Mouse (Mus musculus): ENCODE measurements around the gene Tead2. TPM values are rescaled to one million over a fixed set of nuclear protein-coding genes. Genes with fewer than 3 reads are reported as not detected.

The Tead2 gene
- polyA plus RNA-seq, 1 experiment = 127 TPM

DNA sequence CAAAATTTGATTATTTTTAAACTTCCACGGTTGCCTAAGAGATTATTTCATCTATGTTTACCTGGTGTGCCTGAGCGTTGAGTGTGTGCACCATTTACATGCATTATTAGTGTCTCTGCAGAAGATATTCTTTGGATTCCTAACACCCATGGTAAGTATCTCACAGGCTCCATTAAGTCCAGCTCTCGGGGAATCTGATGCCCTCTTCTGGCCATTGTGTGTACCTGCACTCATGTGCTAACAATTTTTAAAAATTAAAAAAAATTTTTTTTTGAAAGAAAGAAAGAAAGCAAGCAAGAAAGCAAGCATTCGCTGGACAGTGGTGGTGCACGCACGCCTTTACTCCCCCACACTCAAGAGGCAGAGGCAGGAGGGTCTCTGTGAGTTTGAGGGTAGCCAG, 7.3 kb upstream of the Tead2 start:
- Histone ChIP-seq H3ac (ENCODE audit: control insufficient read depth, insufficient read length, low read depth) (no peak overlapping the region), H3K27me3 (ENCODE audit: control insufficient read depth, insufficient read depth, insufficient read length) (peaks cover 9% of the 10 kb centered on the region), H3K79me3 (ENCODE audit: low read depth) (no peaks in the 10 kb centered on the region), H3K36me3 (ENCODE audit: control insufficient read depth, insufficient read depth) (no peaks in the 10 kb centered on the region), H3K4me3 (ENCODE audit: insufficient read depth, poor library complexity, severe bottlenecking) (no peak overlapping the region), H3K79me2 (ENCODE audit: control insufficient read depth, insufficient read depth) (no peaks in the 10 kb centered on the region)
- TF ChIP-seq MYOG (IDR thresholded peaks at IDR 0.05; ENCODE audit: control insufficient read depth, extremely low read depth, insufficient read length) = no peak
- no peak for TF ChIP-seq MAX (IDR thresholded peaks at IDR 0.05)

DNA sequence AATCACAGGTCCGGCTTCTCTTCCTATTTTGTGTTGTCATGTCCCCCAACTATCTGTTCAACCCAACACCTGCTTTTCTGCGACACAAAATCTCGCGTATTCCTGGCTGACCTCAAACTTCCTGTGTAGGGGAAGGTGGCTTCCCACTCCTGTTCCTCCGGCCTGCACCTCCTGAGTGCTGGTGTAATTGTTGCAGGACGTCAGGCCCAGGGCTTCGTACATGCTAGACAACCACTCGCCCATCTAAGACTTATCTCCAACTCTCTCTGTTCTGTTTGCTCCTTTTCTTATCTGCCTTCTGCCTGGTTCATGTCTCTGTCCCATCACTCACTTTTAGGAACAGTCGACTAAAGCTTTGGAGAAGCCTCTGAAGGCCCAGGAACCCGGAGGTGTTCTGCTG, 4.5 kb upstream of the Tead2 start:
- TF ChIP-seq CTCF (IDR thresholded peaks at IDR 0.05; ENCODE audit: control insufficient read depth, insufficient read depth, insufficient read length) (no peak), USF1 (IDR thresholded peaks at IDR 0.05; ENCODE audit: low read depth) (no peak), MYOD1 (IDR thresholded peaks at IDR 0.05; ENCODE audit: control insufficient read depth, insufficient read length, low read depth) (no peak), FOSL1 (IDR thresholded peaks at IDR 0.05; ENCODE audit: insufficient read depth, low read length, poor library complexity, severe bottlenecking) (no peak), MAX (IDR thresholded peaks at IDR 0.05) (no peak), CEBPB (IDR thresholded peaks at IDR 0.05; ENCODE audit: low read depth) (no peak), MYOG (IDR thresholded peaks at IDR 0.05; ENCODE audit: control insufficient read depth, extremely low read depth, insufficient read length) (no peak)
- H3ac ChIP-seq (ENCODE audit: control insufficient read depth, insufficient read length, low read depth) = no peak overlapping the region
- H3K36me3 ChIP-seq (ENCODE audit: control insufficient read depth, insufficient read depth) = no peaks in the 10 kb centered on the region
- no peak overlapping the region for H3K4me3 ChIP-seq (ENCODE audit: insufficient read depth, poor library complexity, severe bottlenecking)
- H3K79me3 ChIP-seq (ENCODE audit: low read depth) = no peaks in the 10 kb centered on the region
- peaks cover 9% of the 10 kb centered on the region for H3K27me3 ChIP-seq (ENCODE audit: control insufficient read depth, insufficient read depth, insufficient read length)
- H3K79me2 ChIP-seq (ENCODE audit: control insufficient read depth, insufficient read depth) = peaks cover 2% of the 10 kb centered on the region

DNA sequence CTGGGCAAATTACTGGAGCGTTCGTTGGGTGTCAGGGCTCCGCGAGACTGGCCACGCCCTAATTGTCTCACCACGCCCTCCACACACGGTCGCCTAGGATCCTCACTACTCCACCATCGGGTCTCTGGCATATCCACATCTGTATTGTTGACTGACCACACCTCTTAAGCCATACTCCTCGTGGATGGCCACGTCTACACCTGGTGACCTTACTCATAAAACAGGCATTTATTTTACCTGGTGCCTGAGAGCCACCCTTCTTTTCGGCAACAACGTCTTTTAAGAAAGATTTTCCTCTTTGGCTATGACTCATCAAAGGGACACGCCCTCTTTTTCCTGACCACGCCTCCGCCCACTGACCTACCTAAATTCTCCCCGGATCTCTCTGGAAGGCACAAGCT, 3.7 kb upstream of the Tead2 start, which contains the start of gene Dkkl1:
Gene Dkkl1 (minus strand): TSS at position 297 of the 401 bp plus-strand sequence.
- H3K27me3 ChIP-seq (ENCODE audit: control insufficient read depth, insufficient read depth, insufficient read length) = peaks cover 9% of the 10 kb centered on the region
- H3ac ChIP-seq (ENCODE audit: control insufficient read depth, insufficient read length, low read depth) = no peak within 1 kb of the TSS
- no peaks in the 10 kb centered on the region for H3K36me3 ChIP-seq (ENCODE audit: control insufficient read depth, insufficient read depth)
- H3K79me3 ChIP-seq (ENCODE audit: low read depth) = peaks cover 1% of the 10 kb centered on the region
- no peak within 1 kb of the TSS for H3K4me3 ChIP-seq (ENCODE audit: insufficient read depth, poor library complexity, severe bottlenecking)
- H3K79me2 ChIP-seq (ENCODE audit: control insufficient read depth, insufficient read depth) = peaks cover 10% of the 10 kb centered on the region
- no peak for TF ChIP-seq CEBPB (IDR thresholded peaks at IDR 0.05; ENCODE audit: low read depth)
- no peak for TF ChIP-seq FOSL1 (IDR thresholded peaks at IDR 0.05; ENCODE audit: insufficient read depth, low read length, poor library complexity, severe bottlenecking)
- no peak for TF ChIP-seq CTCF (IDR thresholded peaks at IDR 0.05; ENCODE audit: control insufficient read depth, insufficient read depth, insufficient read length)
- TF ChIP-seq USF1 (IDR thresholded peaks at IDR 0.05; ENCODE audit: low read depth) = no peak
- TF ChIP-seq MAX (IDR thresholded peaks at IDR 0.05) = no peak
- no peak for TF ChIP-seq MYOD1 (IDR thresholded peaks at IDR 0.05; ENCODE audit: control insufficient read depth, insufficient read length, low read depth)
- TF ChIP-seq MYOG (IDR thresholded peaks at IDR 0.05; ENCODE audit: control insufficient read depth, extremely low read depth, insufficient read length) = no peak

DNA sequence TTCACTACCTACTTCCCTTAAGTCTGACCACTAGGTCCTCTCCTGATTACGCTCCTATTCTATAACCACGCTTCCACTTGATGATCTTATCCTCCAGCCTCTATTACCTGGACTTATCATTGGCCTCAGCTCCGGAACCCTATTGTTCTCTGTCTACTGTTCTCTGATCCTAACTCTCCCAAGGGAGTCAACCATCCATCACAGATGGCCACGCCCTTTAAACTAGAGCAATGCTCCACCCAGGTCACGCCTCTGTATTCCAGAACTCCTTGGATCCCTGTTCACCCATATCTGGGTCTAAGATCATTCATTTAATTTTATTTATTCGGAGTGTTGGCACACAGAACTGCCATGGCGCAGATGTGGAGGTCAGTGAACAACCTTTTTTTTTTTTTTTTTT, 3.2 kb upstream of the Tead2 start:
- no peak for TF ChIP-seq FOSL1 (IDR thresholded peaks at IDR 0.05; ENCODE audit: insufficient read depth, low read length, poor library complexity, severe bottlenecking)
- TF ChIP-seq USF1 (IDR thresholded peaks at IDR 0.05; ENCODE audit: low read depth) = no peak
- no peak for TF ChIP-seq CEBPB (IDR thresholded peaks at IDR 0.05; ENCODE audit: low read depth)
- no peak for TF ChIP-seq MYOD1 (IDR thresholded peaks at IDR 0.05; ENCODE audit: control insufficient read depth, insufficient read length, low read depth)
- TF ChIP-seq MAX (IDR thresholded peaks at IDR 0.05) = no peak
- TF ChIP-seq MYOG (IDR thresholded peaks at IDR 0.05; ENCODE audit: control insufficient read depth, extremely low read depth, insufficient read length) = no peak
- no peak for TF ChIP-seq CTCF (IDR thresholded peaks at IDR 0.05; ENCODE audit: control insufficient read depth, insufficient read depth, insufficient read length)
- no peak overlapping the region for H3K4me3 ChIP-seq (ENCODE audit: insufficient read depth, poor library complexity, severe bottlenecking)
- peaks cover 9% of the 10 kb centered on the region for H3K27me3 ChIP-seq (ENCODE audit: control insufficient read depth, insufficient read depth, insufficient read length)
- peaks cover 2% of the 10 kb centered on the region for H3K79me3 ChIP-seq (ENCODE audit: low read depth)
- no peak overlapping the region for H3ac ChIP-seq (ENCODE audit: control insufficient read depth, insufficient read length, low read depth)
- no peaks in the 10 kb centered on the region for H3K36me3 ChIP-seq (ENCODE audit: control insufficient read depth, insufficient read depth)
- H3K79me2 ChIP-seq (ENCODE audit: control insufficient read depth, insufficient read depth) = peaks cover 15% of the 10 kb centered on the region

DNA sequence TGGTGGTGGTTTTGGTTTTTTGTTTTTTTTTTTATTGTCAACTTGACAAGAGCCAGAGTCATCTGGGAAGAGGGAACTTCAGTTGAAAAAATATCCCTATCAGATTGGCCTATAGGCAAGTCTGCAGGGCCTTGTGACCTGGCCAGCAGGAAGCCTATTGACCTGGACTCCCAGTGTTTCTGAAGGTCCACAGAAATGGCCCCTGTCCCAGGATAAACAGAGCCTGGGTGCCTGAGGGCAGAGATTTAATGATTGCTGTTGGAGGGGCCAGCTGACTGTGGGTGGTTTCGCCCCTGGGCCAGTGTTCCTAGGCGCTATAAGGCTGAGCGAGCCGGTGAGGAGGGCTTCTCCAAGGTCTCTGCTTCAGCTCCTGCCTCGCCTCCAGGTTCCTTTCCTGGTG, 1.8 kb upstream of the Tead2 start:
- Histone ChIP-seq H3K79me2 (ENCODE audit: control insufficient read depth, insufficient read depth) (peaks cover 17% of the 10 kb centered on the region), H3ac (ENCODE audit: control insufficient read depth, insufficient read length, low read depth) (no peak overlapping the region), H3K4me3 (ENCODE audit: insufficient read depth, poor library complexity, severe bottlenecking) (no peak overlapping the region), H3K36me3 (ENCODE audit: control insufficient read depth, insufficient read depth) (no peaks in the 10 kb centered on the region), H3K27me3 (ENCODE audit: control insufficient read depth, insufficient read depth, insufficient read length) (peaks cover 9% of the 10 kb centered on the region), H3K79me3 (ENCODE audit: low read depth) (peaks cover 2% of the 10 kb centered on the region)
- no peak for TF ChIP-seq FOSL1 (IDR thresholded peaks at IDR 0.05; ENCODE audit: insufficient read depth, low read length, poor library complexity, severe bottlenecking)
- no peak for TF ChIP-seq MYOG (IDR thresholded peaks at IDR 0.05; ENCODE audit: control insufficient read depth, extremely low read depth, insufficient read length)
- no peak for TF ChIP-seq USF1 (IDR thresholded peaks at IDR 0.05; ENCODE audit: low read depth)
- no peak for TF ChIP-seq CEBPB (IDR thresholded peaks at IDR 0.05; ENCODE audit: low read depth)
- TF ChIP-seq MAX (IDR thresholded peaks at IDR 0.05) = no peak
- TF ChIP-seq MYOD1 (IDR thresholded peaks at IDR 0.05; ENCODE audit: control insufficient read depth, insufficient read length, low read depth) = no peak
- no peak for TF ChIP-seq CTCF (IDR thresholded peaks at IDR 0.05; ENCODE audit: control insufficient read depth, insufficient read depth, insufficient read length)
